Mouse (Mus musculus) megakaryocyte, embryonic 14.5 days (primary cell): Measurements from ENCODE around the gene Kcna7.

Experiments used
- FLI1 ChIP-seq: IDR thresholded peaks from 2 replicates; pipeline ENCODE4 v1.6.1; 2012; ENCODE audit warnings: low read length, inconsistent platforms, mixed read lengths
- GATA1 ChIP-seq: IDR thresholded peaks from 3 replicates; pipeline ENCODE4 v1.6.1; 2012; ENCODE audit warnings: mixed read lengths, low read length, inconsistent platforms, borderline replicate concordance

DNA sequence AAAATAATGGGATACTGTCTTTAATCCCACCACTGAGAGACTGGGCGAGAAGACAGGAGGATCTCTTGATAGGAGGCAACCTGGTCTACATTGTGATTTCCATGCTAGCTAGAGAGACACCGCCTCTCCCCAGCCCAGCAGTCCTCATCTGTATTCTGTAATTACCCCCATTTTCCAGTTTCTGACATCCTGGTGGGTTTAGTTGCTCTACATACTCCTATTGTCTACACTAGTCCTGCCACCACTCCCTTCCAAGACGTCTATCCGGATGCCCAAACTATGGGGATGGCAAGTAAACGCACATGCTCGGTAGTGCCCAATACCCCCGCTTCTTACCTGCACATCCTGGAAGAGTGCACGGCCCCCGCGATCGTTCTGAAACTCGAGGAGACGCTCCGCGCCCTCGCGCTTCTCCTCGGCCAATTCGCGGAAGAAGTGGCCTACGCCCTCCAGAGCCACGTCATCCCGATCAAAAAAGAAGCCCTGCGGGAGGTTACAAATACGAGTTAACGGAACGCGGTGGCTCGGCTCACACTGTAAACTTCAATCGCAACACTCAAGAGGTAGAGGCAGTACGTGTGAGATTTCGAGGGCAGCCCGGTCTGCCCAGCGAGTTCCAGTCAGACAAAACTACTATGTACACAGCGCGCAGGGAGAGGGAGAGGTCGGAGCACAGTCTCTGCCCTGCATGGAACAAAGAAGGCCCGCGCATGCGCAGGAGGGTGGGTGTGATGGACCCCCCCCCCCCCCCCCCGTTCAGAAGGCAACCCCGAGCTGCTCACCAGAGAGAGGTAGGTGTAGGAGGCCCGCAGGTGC is 53.5 kb downstream of the Kcna7 start:
- TF ChIP-seq GATA1 (no peak), FLI1 (no peak)
